Mouse (Mus musculus) adrenal gland, adult (tissue): ENCODE results near the gene Clec2h.
A peak's percentile ranks its signal among the peaks of the same experiment; 100 is the strongest.
"Not testable (repeated sequence)": the region's sequence is repeated elsewhere in the genome, so short reads cannot be mapped to it uniquely, and the experiment has no call there.

ENCODE experiments used
- DNase-seq, 2 experiments: peaks; one replicate each; pipeline ENCODE4 v3.0.0; 2022 to 2023; ENCODE audit warnings: low spot score in 1 of 2; ENCODE audit not compliant: inconsistent age in 2 of 2

Gene Clec2h

GRCm38 (mm10) chr6:128662206-128662605 is at the start of gene Clec2h:
Gene Clec2h (plus strand): TSS chr6:128662385.
- DNase-seq: peak in 1 of 2 experiments; percentile 35

- DNase-seq: peak in 1 of 2 experiments; percentile 23
These were observed 39.5 kb upstream of the Clec2h start for GRCm38 (mm10) chr6:128622733-128623132.

- DNase-seq: not testable (repeated sequence)
These were observed 38.8 kb upstream of the Clec2h start, which contains the start of gene Klrb1a for GRCm38 (mm10) chr6:128623433-128623832. Gene Klrb1a (minus strand): TSS chr6:128623533.

GRCm38 (mm10) chr6:128624425-128624824 is 37.8 kb upstream of the Clec2h start:
- no peak for DNase-seq

- DNase-seq: not testable (repeated sequence)
These were observed 36.9 kb upstream of the Clec2h start for GRCm38 (mm10) chr6:128625246-128625645.

GRCm38 (mm10) chr6:128629771-128630739 is 32.1 kb upstream of the Clec2h start:
- DNase-seq: peak; percentile 22 to 77

GRCm38 (mm10) chr6:128630912-128631905 is 31.0 kb upstream of the Clec2h start:
- not testable (repeated sequence) for DNase-seq

- DNase-seq: no peak
These were observed 21.5 kb upstream of the Clec2h start for GRCm38 (mm10) chr6:128640673-128641072.

GRCm38 (mm10) chr6:128641116-128641716 is 21.0 kb upstream of the Clec2h start:
- no peak for DNase-seq

- peak in 1 of 2 experiments; percentile 6 for DNase-seq
These were observed 18.2 kb upstream of the Clec2h start for GRCm38 (mm10) chr6:128643999-128644398.

GRCm38 (mm10) chr6:128644694-128645093 is 17.5 kb upstream of the Clec2h start:
- not testable (repeated sequence) for DNase-seq

GRCm38 (mm10) chr6:128645708-128646107 is 16.5 kb upstream of the Clec2h start:
- DNase-seq: not testable (repeated sequence)

- DNase-seq: peak in 1 of 2 experiments; percentile 25
These were observed 12.5 kb upstream of the Clec2h start for GRCm38 (mm10) chr6:128649681-128650080.

- no peak for DNase-seq
These were observed 12.0 kb upstream of the Clec2h start for GRCm38 (mm10) chr6:128650187-128650586.

GRCm38 (mm10) chr6:128650827-128651226 is 11.4 kb upstream of the Clec2h start:
- DNase-seq: not testable (repeated sequence)

- no peak for DNase-seq
These were observed 9.2 kb upstream of the Clec2h start for GRCm38 (mm10) chr6:128652938-128653337.

- no peak for DNase-seq
These were observed 936 bp upstream of the Clec2h start for GRCm38 (mm10) chr6:128661249-128661648.

- DNase-seq: no peak
These were observed 7.8 kb downstream of the Clec2h start for GRCm38 (mm10) chr6:128669936-128670335.

GRCm38 (mm10) chr6:128679574-128679973 is 17.4 kb downstream of the Clec2h start:
- no peak for DNase-seq

- DNase-seq: no peak
These were observed 39.5 kb downstream of the Clec2h start for GRCm38 (mm10) chr6:128701691-128702090.

GRCm38 (mm10) chr6:128722959-128723358 is 60.8 kb downstream of the Clec2h start, which contains the start of gene Klrb1:
Gene Klrb1 (minus strand): TSS chr6:128723059.
- no peak for DNase-seq
